14 mouse cellular contexts compared by ENCODE assay signal in genomic region chr19:40288415-40288814, GRCm38 (mm10).
"Had no signal": no experiment of that assay in that cellular context is flagged by ENCODE, and none has a peak within 500 bp of the region (broad histone marks: within the 10 kb centered on the region; RNA-seq: fewer than 3 reads in every experiment).

No protein-coding gene starts in this region.

- H3K27me3 ChIP-seq: midbrain, embryonic 12.5 days; neural tube, embryonic 13.5 days had no signal

- H3K9ac ChIP-seq: lung, embryonic 14.5 days; midbrain, embryonic 12.5 days; neural tube, embryonic 13.5 days had no signal

- H3K27ac ChIP-seq: midbrain, embryonic 10.5 days; midbrain, embryonic 12.5 days; neural tube, embryonic 13.5 days had no signal

- H3K36me3 ChIP-seq: midbrain, embryonic 10.5 days; midbrain, embryonic 12.5 days had no signal

- H3K4me1 ChIP-seq: midbrain, embryonic 12.5 days; neural tube, embryonic 13.5 days had no signal

- DNase-seq: lung, adult 18-20 months; lung, embryonic 14.5 days; lung, postnatal 10 days; lung, postnatal 4 days; midbrain, embryonic 14.5 days; right cerebral cortex, postnatal 14 days; spleen, adult 18-20 months; thymus, adult 18-20 months; thymus, postnatal 14 days; thymus, postnatal 36 days had no signal

- H3K4me3 ChIP-seq: midbrain, embryonic 10.5 days; midbrain, embryonic 12.5 days; myocyte; neural tube, embryonic 13.5 days had no signal
